Mouse (Mus musculus): ENCODE results near the gene Golm1.

- no peak for TF ChIP-seq CTCF (IDR thresholded peaks at IDR 0.05; ENCODE audit: control insufficient read depth, insufficient read depth, insufficient read length)
- no peak for TF ChIP-seq MAX (IDR thresholded peaks at IDR 0.05)
- TF ChIP-seq CEBPB (IDR thresholded peaks at IDR 0.05; ENCODE audit: low read depth): no peak
- TF ChIP-seq MYOD1 (IDR thresholded peaks at IDR 0.05; ENCODE audit: control insufficient read depth, insufficient read length, low read depth): no peak
- no peak for TF ChIP-seq USF1 (IDR thresholded peaks at IDR 0.05; ENCODE audit: low read depth)
- TF ChIP-seq FOSL1 (IDR thresholded peaks at IDR 0.05; ENCODE audit: insufficient read depth, low read length, poor library complexity, severe bottlenecking): no peak
- no peak for TF ChIP-seq MYOG (IDR thresholded peaks at IDR 0.05; ENCODE audit: control insufficient read depth, extremely low read depth, insufficient read length)
Observed at GRCm38 (mm10) chr13:59669946-59670345, 5.7 kb downstream of the Golm1 start.
